Mouse (Mus musculus): ENCODE data around the gene Cd164l2.

Cd164l2 gene

GRCm38 (mm10) chr4:133195014-133195413 is 16.9 kb upstream of the Cd164l2 start:
- DNase-seq (ENCODE audit: low spot score): no peak

GRCm38 (mm10) chr4:133196136-133196535 is 15.8 kb upstream of the Cd164l2 start:
- no peak for DNase-seq (ENCODE audit: low spot score)

- DNase-seq (ENCODE audit: low spot score): no peak
These were observed 15.1 kb upstream of the Cd164l2 start for GRCm38 (mm10) chr4:133196852-133197251.

GRCm38 (mm10) chr4:133197355-133197754 is 14.6 kb upstream of the Cd164l2 start:
- no peak for DNase-seq (ENCODE audit: low spot score)

- DNase-seq (ENCODE audit: low spot score): no peak
These were observed 14.1 kb upstream of the Cd164l2 start for GRCm38 (mm10) chr4:133197801-133198286.

- DNase-seq (ENCODE audit: low spot score): no peak
These were observed 13.4 kb upstream of the Cd164l2 start for GRCm38 (mm10) chr4:133198337-133199180.

GRCm38 (mm10) chr4:133199743-133200142 is 12.2 kb upstream of the Cd164l2 start:
- no peak for DNase-seq (ENCODE audit: low spot score)

- DNase-seq (ENCODE audit: low spot score): no peak
These were observed 11.6 kb upstream of the Cd164l2 start for GRCm38 (mm10) chr4:133200343-133200742.

GRCm38 (mm10) chr4:133201006-133201771 is 10.7 kb upstream of the Cd164l2 start:
- no peak for DNase-seq (ENCODE audit: low spot score)

- DNase-seq (ENCODE audit: low spot score): no peak
These were observed 9.7 kb upstream of the Cd164l2 start for GRCm38 (mm10) chr4:133202254-133202653.

GRCm38 (mm10) chr4:133203591-133203990 is 8.3 kb upstream of the Cd164l2 start:
- no peak for DNase-seq (ENCODE audit: low spot score)

GRCm38 (mm10) chr4:133204379-133204778 is 7.6 kb upstream of the Cd164l2 start:
- DNase-seq (ENCODE audit: low spot score): no peak

GRCm38 (mm10) chr4:133209366-133209765 is 2.6 kb upstream of the Cd164l2 start:
- no peak for DNase-seq (ENCODE audit: low spot score)

- no peak for DNase-seq (ENCODE audit: low spot score)
These were observed 1.7 kb upstream of the Cd164l2 start for GRCm38 (mm10) chr4:133210023-133210787.

GRCm38 (mm10) chr4:133210788-133211390 is 1.0 kb upstream of the Cd164l2 start:
- DNase-seq (ENCODE audit: low spot score): no peak

- no peak for DNase-seq (ENCODE audit: low spot score)
These were observed 784 bp downstream of the Cd164l2 start for GRCm38 (mm10) chr4:133212562-133213267.

GRCm38 (mm10) chr4:133213268-133213590 is 1.3 kb downstream of the Cd164l2 start:
- DNase-seq (ENCODE audit: low spot score): no peak

- DNase-seq (ENCODE audit: low spot score): no peak
These were observed 1.7 kb downstream of the Cd164l2 start for GRCm38 (mm10) chr4:133213661-133214060.

- DNase-seq (ENCODE audit: low spot score): no peak
These were observed 5.7 kb downstream of the Cd164l2 start for GRCm38 (mm10) chr4:133217641-133218040.

GRCm38 (mm10) chr4:133218745-133219144 is 6.8 kb downstream of the Cd164l2 start:
- DNase-seq (ENCODE audit: low spot score): no peak

- DNase-seq (ENCODE audit: low spot score): no peak
These were observed 8.7 kb downstream of the Cd164l2 start for GRCm38 (mm10) chr4:133220656-133221055.
